Mouse (Mus musculus): ENCODE measurements at regions not wholly inside any gene's neighbourhood (a gene's known extent, or its start where the extent isn't known, plus 50 kb on each side); places are given as distances from the start of the nearest gene placed in this dataset.

DNA sequence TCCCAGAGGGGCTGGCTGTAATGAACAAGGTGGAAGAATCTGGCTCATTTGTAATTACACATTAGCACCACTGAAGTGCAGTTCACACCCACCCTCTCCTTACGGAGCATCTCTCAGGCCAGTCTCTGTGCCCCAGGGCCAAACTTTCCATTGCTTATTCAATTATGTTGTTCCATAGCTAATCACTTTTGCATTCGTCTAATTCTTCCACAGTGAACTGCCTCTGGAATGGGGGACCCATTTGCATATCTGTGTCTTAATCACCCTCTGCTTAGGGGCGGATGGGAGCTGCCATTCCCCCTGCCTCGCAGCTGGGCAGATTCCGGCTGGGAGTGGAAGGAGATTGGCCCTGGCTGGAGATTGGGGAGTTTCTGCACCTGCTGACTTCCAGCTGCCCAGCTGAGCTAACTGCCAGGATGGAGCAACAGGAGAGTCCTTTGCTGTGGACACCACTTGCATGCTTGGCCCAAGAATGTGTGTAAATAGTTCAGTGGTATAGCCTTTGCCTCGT, 337.2 kb downstream of the Foxo1 start:
- DNase-seq: no peak
- H3K4me3 ChIP-seq (replicated peaks; ENCODE audit: insufficient read depth, low read depth, low read length): no peak overlapping the region
- H3K27ac ChIP-seq (ENCODE audit: insufficient read depth, low read length): no peak overlapping the region
- H3K4me1 ChIP-seq (ENCODE audit: control insufficient read depth, insufficient read depth, low read length): peaks cover 14% of the 10 kb centered on the region; the same call in 1 of the 2 replicates
- TF ChIP-seq POLR2A (IDR thresholded peaks at IDR 0.05; ENCODE audit: borderline replicate concordance, insufficient read depth, low read length): no peak
- no peak for TF ChIP-seq CTCF (IDR thresholded peaks at IDR 0.05; ENCODE audit: borderline replicate concordance, insufficient read depth, low read depth, low read length)
- no peaks in the 10 kb centered on the region for H3K27me3 ChIP-seq (ENCODE audit: control insufficient read depth, insufficient read depth, low read length)
- WGBS: 80% methylated on average over 6 of the region's 6 CpGs

DNA sequence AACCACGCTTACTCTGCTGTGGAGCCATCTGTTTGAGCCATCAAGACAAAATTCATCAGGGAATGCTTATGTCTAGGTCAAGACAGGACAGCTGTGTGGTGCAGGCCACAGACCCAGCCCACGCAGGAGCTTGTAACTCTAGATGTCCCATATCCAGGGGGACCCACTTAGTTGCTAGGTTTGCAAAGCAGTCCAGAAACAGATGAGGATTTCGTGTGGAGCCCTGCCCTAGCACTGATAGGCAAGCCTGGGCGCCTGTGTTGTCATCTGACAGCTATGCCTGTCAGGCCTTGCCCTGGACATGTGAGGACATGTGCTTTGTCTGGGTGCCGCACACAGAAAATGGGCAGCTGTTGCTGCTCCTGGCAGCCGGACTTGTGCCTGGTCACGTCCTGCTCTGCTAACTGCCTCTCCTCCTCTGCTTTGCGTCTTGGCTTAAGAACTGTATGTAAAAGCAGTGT, 335.1 kb downstream of the Foxo1 start:
- H3K4me3 ChIP-seq (replicated peaks; ENCODE audit: insufficient read depth, low read depth, low read length): no peak overlapping the region
- 91% methylated on average over 8 of the region's 8 CpGs for WGBS
- no peak for TF ChIP-seq POLR2A (IDR thresholded peaks at IDR 0.05; ENCODE audit: borderline replicate concordance, insufficient read depth, low read length)
- no peak for TF ChIP-seq CTCF (IDR thresholded peaks at IDR 0.05; ENCODE audit: borderline replicate concordance, insufficient read depth, low read depth, low read length)

DNA sequence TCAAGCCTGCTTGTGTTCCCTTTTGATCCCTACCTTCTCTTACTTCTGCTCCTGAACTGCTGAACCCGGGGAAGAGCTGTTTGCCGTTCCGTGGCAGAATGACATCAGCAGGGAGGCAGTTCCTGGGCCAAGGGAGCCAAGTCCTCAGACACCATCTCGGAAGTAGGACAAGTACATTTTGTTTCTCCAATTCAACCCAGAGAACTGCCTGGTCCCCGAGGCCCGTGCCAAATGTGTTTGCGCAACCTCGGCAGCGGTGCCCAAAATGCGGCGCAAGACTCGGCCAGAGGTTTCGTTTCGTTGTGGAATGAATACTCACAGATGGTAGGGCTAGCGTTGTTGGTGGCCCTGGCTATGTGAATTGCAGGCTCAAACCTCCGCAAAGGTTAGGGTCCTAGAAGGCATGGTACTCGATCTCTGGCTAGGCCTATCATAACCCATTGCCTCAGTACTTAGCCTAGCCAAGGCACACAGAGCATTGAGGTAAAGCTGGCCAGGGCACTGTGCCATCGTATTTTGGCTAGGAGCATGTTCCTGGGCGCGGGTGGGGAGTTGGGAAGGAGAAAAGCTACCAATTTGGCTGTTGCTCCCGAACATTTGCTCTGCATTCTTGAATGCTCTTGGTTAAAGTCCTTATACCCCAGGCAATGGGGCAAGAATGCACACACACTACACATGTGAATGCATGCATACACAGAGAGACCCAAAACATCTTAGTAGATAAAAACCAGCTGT, 333.0 kb downstream of the Foxo1 start:
- Histone ChIP-seq H3K27ac (ENCODE audit: insufficient read depth, low read length) (peak overlapping the region; percentile 77), H3K4me3 (replicated peaks; ENCODE audit: insufficient read depth, low read depth, low read length) (peak overlapping the region; percentile 39), H3K4me1 (ENCODE audit: control insufficient read depth, insufficient read depth, low read length) (peaks cover 17% of the 10 kb centered on the region; the same call in 1 of the 2 replicates), H3K27me3 (ENCODE audit: control insufficient read depth, insufficient read depth, low read length) (no peaks in the 10 kb centered on the region)
- WGBS: 8% methylated on average over 21 of the region's 21 CpGs
- DNase-seq: peak; percentile 90 to 91
- TF ChIP-seq POLR2A (IDR thresholded peaks at IDR 0.05; ENCODE audit: borderline replicate concordance, insufficient read depth, low read length) (peak; percentile 14; the same call in 1 of the 2 replicates), CTCF (IDR thresholded peaks at IDR 0.05; ENCODE audit: borderline replicate concordance, insufficient read depth, low read depth, low read length) (no peak)

More for the DNA sequence above, 335.1 kb downstream of the Foxo1 start:
- peak in 1 of 2 experiments; percentile 11 for DNase-seq
- H3K27me3 ChIP-seq (ENCODE audit: control insufficient read depth, insufficient read depth, low read length): no peaks in the 10 kb centered on the region
- peaks cover 17% of the 10 kb centered on the region; the same call in 1 of the 2 replicates for H3K4me1 ChIP-seq (ENCODE audit: control insufficient read depth, insufficient read depth, low read length)
- no peak overlapping the region for H3K27ac ChIP-seq (ENCODE audit: insufficient read depth, low read length)

DNA sequence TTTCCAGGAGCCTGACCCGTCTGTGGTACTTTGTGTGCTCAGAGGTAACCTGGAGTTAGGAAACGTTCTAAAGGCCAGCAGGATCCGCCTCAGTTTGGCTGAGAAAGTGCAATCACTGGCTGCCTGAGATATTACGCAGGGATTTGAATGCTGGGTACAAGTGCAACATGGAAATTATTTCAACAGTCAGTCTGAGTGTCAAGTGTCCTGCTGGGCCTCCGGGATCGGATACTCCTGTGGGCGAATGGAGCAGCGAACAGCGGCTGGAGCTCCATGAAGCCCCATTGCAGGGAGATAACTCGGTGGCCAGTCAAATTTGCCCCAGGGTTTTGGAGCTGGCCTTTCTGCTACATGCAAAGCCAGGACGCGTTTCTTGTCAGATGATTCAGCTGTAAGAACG, 332.4 kb downstream of the Foxo1 start:
- 12% methylated on average over 13 of the region's 13 CpGs for WGBS
- Histone ChIP-seq H3K27me3 (ENCODE audit: control insufficient read depth, insufficient read depth, low read length) (no peaks in the 10 kb centered on the region), H3K4me3 (replicated peaks; ENCODE audit: insufficient read depth, low read depth, low read length) (peak overlapping the region; percentile 39), H3K27ac (ENCODE audit: insufficient read depth, low read length) (peak overlapping the region; percentile 77), H3K4me1 (ENCODE audit: control insufficient read depth, insufficient read depth, low read length) (peaks cover 17% of the 10 kb centered on the region; the same call in 1 of the 2 replicates)
- TF ChIP-seq CTCF (IDR thresholded peaks at IDR 0.05; ENCODE audit: borderline replicate concordance, insufficient read depth, low read depth, low read length) (no peak), POLR2A (IDR thresholded peaks at IDR 0.05; ENCODE audit: borderline replicate concordance, insufficient read depth, low read length) (no peak)
- peak in 1 of 2 experiments; percentile 77 for DNase-seq

DNA sequence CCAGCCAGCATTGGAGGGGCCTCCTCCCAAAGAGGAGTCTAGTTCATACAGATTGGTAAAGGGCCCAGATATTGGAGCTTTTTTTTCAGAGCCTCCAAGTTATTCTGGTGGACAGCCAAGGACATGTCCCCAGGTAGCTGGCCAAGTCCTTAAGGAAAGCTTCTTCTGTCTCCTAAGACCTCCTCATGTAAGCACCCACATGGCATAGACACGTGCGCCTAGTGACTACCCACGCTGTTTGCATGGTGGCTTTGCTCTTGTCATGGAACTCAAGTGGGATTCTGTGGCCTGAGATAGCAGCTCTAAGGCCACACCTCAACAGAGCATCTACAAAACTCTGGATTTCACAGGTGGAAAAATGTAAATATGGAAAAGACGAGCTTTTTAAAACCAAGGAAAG, 332.0 kb downstream of the Foxo1 start:
- TF ChIP-seq POLR2A (IDR thresholded peaks at IDR 0.05; ENCODE audit: borderline replicate concordance, insufficient read depth, low read length) (no peak), CTCF (IDR thresholded peaks at IDR 0.05; ENCODE audit: borderline replicate concordance, insufficient read depth, low read depth, low read length) (no peak)
- Histone ChIP-seq H3K27ac (ENCODE audit: insufficient read depth, low read length) (peak overlapping the region; percentile 77; the same call in 1 of the 2 replicates), H3K4me3 (replicated peaks; ENCODE audit: insufficient read depth, low read depth, low read length) (no peak overlapping the region), H3K4me1 (ENCODE audit: control insufficient read depth, insufficient read depth, low read length) (peaks cover 17% of the 10 kb centered on the region; the same call in 1 of the 2 replicates), H3K27me3 (ENCODE audit: control insufficient read depth, insufficient read depth, low read length) (no peaks in the 10 kb centered on the region)
- DNase-seq: peak; percentile 50 to 51
- 72% methylated on average over 4 of the region's 4 CpGs for whole genome bisulfite sequencing

DNA sequence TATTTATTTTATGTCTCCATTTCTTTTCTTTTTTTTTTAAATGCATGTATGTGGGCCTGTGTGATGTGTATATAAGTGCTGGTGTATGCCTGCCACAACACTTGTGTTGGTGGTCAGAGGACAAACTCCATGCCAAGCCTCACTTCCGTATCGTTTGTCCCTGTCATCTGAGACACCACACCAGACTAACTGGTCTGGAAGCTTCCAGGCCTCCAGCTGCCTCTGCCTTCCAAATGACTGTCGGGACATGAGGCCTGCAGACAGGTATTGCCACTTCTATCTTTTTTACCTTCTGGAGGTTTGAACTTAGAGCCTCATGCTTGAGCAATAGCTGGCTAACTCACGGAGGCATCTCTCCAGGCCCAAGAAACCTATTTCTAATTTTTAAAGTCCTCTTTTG, 318.3 kb downstream of the Foxo1 start:
- H3K27ac ChIP-seq (ENCODE audit: insufficient read depth, low read length): no peak overlapping the region
- H3K27me3 ChIP-seq (ENCODE audit: control insufficient read depth, insufficient read depth, low read length): no peaks in the 10 kb centered on the region
- 85% methylated on average over 4 of the region's 4 CpGs for WGBS
- TF ChIP-seq CTCF (IDR thresholded peaks at IDR 0.05; ENCODE audit: borderline replicate concordance, insufficient read depth, low read depth, low read length) (no peak), POLR2A (IDR thresholded peaks at IDR 0.05; ENCODE audit: borderline replicate concordance, insufficient read depth, low read length) (no peak)
- H3K4me3 ChIP-seq (replicated peaks; ENCODE audit: insufficient read depth, low read depth, low read length): no peak overlapping the region
- no peaks in the 10 kb centered on the region for H3K4me1 ChIP-seq (ENCODE audit: control insufficient read depth, insufficient read depth, low read length)
- DNase-seq: no peak

DNA sequence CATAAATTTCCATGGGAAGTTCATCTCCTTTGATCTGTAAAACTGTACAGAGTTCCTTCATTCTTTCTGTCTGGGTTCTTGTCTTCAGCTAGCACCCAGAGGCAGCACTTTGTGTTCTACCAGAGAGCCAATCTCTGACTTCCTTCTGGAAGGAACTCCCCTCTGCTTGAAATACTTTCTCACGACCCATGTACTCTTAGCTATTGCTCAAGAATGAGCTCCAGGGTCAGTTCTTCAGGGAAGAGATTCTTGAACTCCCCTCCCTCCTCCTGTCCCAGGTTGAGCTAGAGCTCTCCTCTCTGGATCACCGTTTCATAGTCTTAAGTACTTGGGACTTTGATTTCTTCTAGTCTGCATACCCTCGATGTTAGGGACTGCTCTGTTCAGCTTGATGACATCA, 311.8 kb downstream of the Foxo1 start:
- 84% methylated on average over 3 of the region's 3 CpGs for WGBS

More for the DNA sequence above, 311.8 kb downstream of the Foxo1 start:
- H3K27me3 ChIP-seq (ENCODE audit: control insufficient read depth, insufficient read depth, low read length): no peaks in the 10 kb centered on the region
- TF ChIP-seq POLR2A (IDR thresholded peaks at IDR 0.05; ENCODE audit: borderline replicate concordance, insufficient read depth, low read length) (no peak), CTCF (IDR thresholded peaks at IDR 0.05; ENCODE audit: borderline replicate concordance, insufficient read depth, low read depth, low read length) (no peak)
- H3K4me1 ChIP-seq (ENCODE audit: control insufficient read depth, insufficient read depth, low read length): no peaks in the 10 kb centered on the region; the same call in 1 of the 2 replicates
- no peak overlapping the region for H3K4me3 ChIP-seq (replicated peaks; ENCODE audit: insufficient read depth, low read depth, low read length)
- H3K27ac ChIP-seq (ENCODE audit: insufficient read depth, low read length): no peak overlapping the region
- no peak for DNase-seq

Data from cerebellum, adult 2 months (tissue).